Mouse (Mus musculus): Measurements from ENCODE around the gene Dnmt3a. TPM values are rescaled to one million over a fixed set of nuclear protein-coding genes. Genes with fewer than 3 reads are reported as not detected.

Dnmt3a gene
- polyA plus RNA-seq, 1 experiment from 2014 or later = 116 TPM

- Histone ChIP-seq H3K9me3 (replicated peaks) (no peaks in the 10 kb centered on the region), H3K4me3 (replicated peaks) (no peak overlapping the region), H3K4me1 (no peaks in the 10 kb centered on the region), H3K4me2 (no peak overlapping the region), H3K27me3 (replicated peaks) (no peaks in the 10 kb centered on the region), H3K27ac (replicated peaks) (no peak overlapping the region), H3K36me3 (peaks cover 22% of the 10 kb centered on the region), H3K9ac (replicated peaks) (no peak overlapping the region)
- WGBS = 92% methylated on average over 3 of the region's 3 CpGs
- no peak for ATAC-seq (ENCODE audit: low FRiP score)
These were observed 32.2 kb upstream of the Dnmt3a start for GRCm38 (mm10) chr12:3773643-3774042.

- Histone ChIP-seq H3K27ac (replicated peaks) (no peak overlapping the region), H3K27me3 (replicated peaks) (no peaks in the 10 kb centered on the region), H3K4me2 (no peak overlapping the region), H3K9me3 (replicated peaks) (no peaks in the 10 kb centered on the region), H3K4me3 (replicated peaks) (no peak overlapping the region), H3K36me3 (peaks cover 22% of the 10 kb centered on the region), H3K4me1 (peaks cover 15% of the 10 kb centered on the region), H3K9ac (replicated peaks) (no peak overlapping the region)
- ATAC-seq (ENCODE audit: low FRiP score) = no peak
- 92% methylated on average over 2 of the region's 2 CpGs for WGBS
These were observed 29.8 kb upstream of the Dnmt3a start for GRCm38 (mm10) chr12:3776015-3776414.

- no peaks in the 10 kb centered on the region for H3K9me3 ChIP-seq (replicated peaks)
- H3K27me3 ChIP-seq (replicated peaks) = no peaks in the 10 kb centered on the region
- peaks cover 31% of the 10 kb centered on the region for H3K4me1 ChIP-seq
- H3K36me3 ChIP-seq = peaks cover 20% of the 10 kb centered on the region
- no peak overlapping the region for H3K4me3 ChIP-seq (replicated peaks)
- H3K27ac ChIP-seq (replicated peaks) = no peak overlapping the region
- no peak overlapping the region for H3K4me2 ChIP-seq
- no peak overlapping the region for H3K9ac ChIP-seq (replicated peaks)
- no peak for ATAC-seq (ENCODE audit: low FRiP score)
- WGBS = 92% methylated on average over 5 of the region's 5 CpGs
These were observed 28.1 kb upstream of the Dnmt3a start for GRCm38 (mm10) chr12:3777682-3778081.

GRCm38 (mm10) chr12:3778286-3778685, 27.5 kb upstream of the Dnmt3a start:
- Histone ChIP-seq H3K36me3 (peaks cover 14% of the 10 kb centered on the region), H3K27me3 (replicated peaks) (no peaks in the 10 kb centered on the region), H3K4me3 (replicated peaks) (no peak overlapping the region), H3K27ac (replicated peaks) (no peak overlapping the region), H3K4me1 (peaks cover 37% of the 10 kb centered on the region), H3K4me2 (no peak overlapping the region), H3K9me3 (replicated peaks) (no peaks in the 10 kb centered on the region), H3K9ac (replicated peaks) (no peak overlapping the region)
- no peak for ATAC-seq (ENCODE audit: low FRiP score)
- 86% methylated on average over 6 of the region's 6 CpGs for WGBS

GRCm38 (mm10) chr12:3779639-3780038, 26.2 kb upstream of the Dnmt3a start:
- Histone ChIP-seq H3K4me1 (peaks cover 50% of the 10 kb centered on the region), H3K4me3 (replicated peaks) (no peak overlapping the region), H3K9ac (replicated peaks) (no peak overlapping the region), H3K4me2 (no peak overlapping the region), H3K36me3 (peaks cover under 1% of the 10 kb centered on the region; the same call in 1 of the 2 replicates), H3K27ac (replicated peaks) (no peak overlapping the region), H3K27me3 (replicated peaks) (no peaks in the 10 kb centered on the region), H3K9me3 (replicated peaks) (no peaks in the 10 kb centered on the region)
- ATAC-seq (ENCODE audit: low FRiP score) = no peak
- 92% methylated on average over 2 of the region's 2 CpGs for WGBS

GRCm38 (mm10) chr12:3780405-3780891, 25.4 kb upstream of the Dnmt3a start:
- ATAC-seq (ENCODE audit: low FRiP score) = peak; percentile 30; the same call in 1 of the 2 replicates
- H3K4me2 ChIP-seq = no peak overlapping the region

GRCm38 (mm10) chr12:3780931-3781471, 24.8 kb upstream of the Dnmt3a start:
- WGBS = 26% methylated on average over 7 of the region's 7 CpGs
- H3K9me3 ChIP-seq (replicated peaks) = no peaks in the 10 kb centered on the region
- peak; percentile 32; the same call in 1 of the 2 replicates for ATAC-seq (ENCODE audit: low FRiP score)
- no peak overlapping the region for H3K4me3 ChIP-seq (replicated peaks)
- no peak overlapping the region for H3K9ac ChIP-seq (replicated peaks)
- no peak overlapping the region for H3K4me2 ChIP-seq
- H3K4me1 ChIP-seq = peaks cover 52% of the 10 kb centered on the region
- peak overlapping the region; percentile 73 for H3K27ac ChIP-seq (replicated peaks)
- H3K36me3 ChIP-seq = no peaks in the 10 kb centered on the region
- H3K27me3 ChIP-seq (replicated peaks) = no peaks in the 10 kb centered on the region

More at GRCm38 (mm10) chr12:3780405-3780891, 25.4 kb upstream of the Dnmt3a start:
- Histone ChIP-seq H3K4me1 (peaks cover 52% of the 10 kb centered on the region), H3K9me3 (replicated peaks) (no peaks in the 10 kb centered on the region), H3K36me3 (no peaks in the 10 kb centered on the region), H3K4me3 (replicated peaks) (no peak overlapping the region), H3K9ac (replicated peaks) (no peak overlapping the region), H3K27me3 (replicated peaks) (no peaks in the 10 kb centered on the region), H3K27ac (replicated peaks) (peak overlapping the region; percentile 73)
- WGBS = 15% methylated on average over 8 of the region's 8 CpGs

GRCm38 (mm10) chr12:3781482-3781881, 24.3 kb upstream of the Dnmt3a start:
- peak; percentile 51 for ATAC-seq (ENCODE audit: low FRiP score)
- no peaks in the 10 kb centered on the region for H3K27me3 ChIP-seq (replicated peaks)
- H3K9me3 ChIP-seq (replicated peaks) = no peaks in the 10 kb centered on the region
- no peak overlapping the region for H3K4me2 ChIP-seq
- peak overlapping the region; percentile 75 for H3K27ac ChIP-seq (replicated peaks)
- 14% methylated on average over 8 of the region's 8 CpGs for WGBS
- no peaks in the 10 kb centered on the region for H3K36me3 ChIP-seq
- peaks cover 52% of the 10 kb centered on the region for H3K4me1 ChIP-seq
- H3K9ac ChIP-seq (replicated peaks) = no peak overlapping the region
- H3K4me3 ChIP-seq (replicated peaks) = no peak overlapping the region

GRCm38 (mm10) chr12:3783196-3783825, 22.5 kb upstream of the Dnmt3a start:
- Histone ChIP-seq H3K4me3 (replicated peaks) (no peak overlapping the region), H3K9me3 (replicated peaks) (no peaks in the 10 kb centered on the region), H3K27me3 (replicated peaks) (no peaks in the 10 kb centered on the region), H3K9ac (replicated peaks) (no peak overlapping the region), H3K4me2 (no peak overlapping the region), H3K4me1 (peaks cover 61% of the 10 kb centered on the region), H3K27ac (replicated peaks) (peak overlapping the region; percentile 75), H3K36me3 (no peaks in the 10 kb centered on the region)
- WGBS = 45% methylated on average over 3 of the region's 3 CpGs
- ATAC-seq (ENCODE audit: low FRiP score) = peak; percentile 45; the same call in 1 of the 2 replicates

- 56% methylated on average over 2 of the region's 2 CpGs for WGBS
- 0 out of 2 replicates have a peak overlapping the region, but pooled peaks have one; percentile 28 for H3K27ac ChIP-seq (replicated peaks)
- ATAC-seq (ENCODE audit: low FRiP score) = no peak
These were observed 21.5 kb upstream of the Dnmt3a start for GRCm38 (mm10) chr12:3784258-3784657.

GRCm38 (mm10) chr12:3784729-3785128, 21.1 kb upstream of the Dnmt3a start:
- Histone ChIP-seq H3K4me1 (peaks cover 66% of the 10 kb centered on the region), H3K36me3 (no peaks in the 10 kb centered on the region), H3K27me3 (replicated peaks) (no peaks in the 10 kb centered on the region), H3K4me2 (no peak overlapping the region), H3K9ac (replicated peaks) (no peak overlapping the region), H3K9me3 (replicated peaks) (no peaks in the 10 kb centered on the region), H3K4me3 (replicated peaks) (no peak overlapping the region), H3K27ac (replicated peaks) (0 out of 2 replicates have a peak overlapping the region, but pooled peaks have one; percentile 28)
- ATAC-seq (ENCODE audit: low FRiP score) = no peak
- 84% methylated on average over 4 of the region's 4 CpGs for WGBS

More at GRCm38 (mm10) chr12:3784258-3784657, 21.5 kb upstream of the Dnmt3a start:
- Histone ChIP-seq H3K9me3 (replicated peaks) (no peaks in the 10 kb centered on the region), H3K36me3 (no peaks in the 10 kb centered on the region), H3K27me3 (replicated peaks) (no peaks in the 10 kb centered on the region), H3K4me2 (no peak overlapping the region), H3K4me3 (replicated peaks) (no peak overlapping the region), H3K4me1 (peaks cover 68% of the 10 kb centered on the region), H3K9ac (replicated peaks) (no peak overlapping the region)

- WGBS = 63% methylated on average over 3 of the region's 3 CpGs
- H3K4me3 ChIP-seq (replicated peaks) = no peak overlapping the region
- no peak for ATAC-seq (ENCODE audit: low FRiP score)
- H3K4me2 ChIP-seq = no peak overlapping the region
- no peaks in the 10 kb centered on the region for H3K27me3 ChIP-seq (replicated peaks)
- H3K36me3 ChIP-seq = no peaks in the 10 kb centered on the region
- peaks cover 50% of the 10 kb centered on the region for H3K4me1 ChIP-seq
- H3K9ac ChIP-seq (replicated peaks) = no peak overlapping the region
- H3K27ac ChIP-seq (replicated peaks) = no peak overlapping the region
- H3K9me3 ChIP-seq (replicated peaks) = no peaks in the 10 kb centered on the region
These were observed 18.8 kb upstream of the Dnmt3a start for GRCm38 (mm10) chr12:3787041-3787440.

Data from neural tube, embryonic 15.5 days (tissue).